Mouse (Mus musculus) liver, embryonic 14.5 days (tissue): ENCODE data around the gene Krt73.
A peak's percentile ranks its signal among the peaks of the same experiment; 100 is the strongest.

ENCODE experiments used
- CTCF ChIP-seq: IDR thresholded peaks from 2 replicates; pipeline ENCODE4 v1.5.1; 2016; ENCODE audit warnings: antibody characterized with exemption, low read depth, control low read depth
- EP300 ChIP-seq: IDR thresholded peaks from 2 replicates; pipeline ENCODE4 v1.6.1; 2016; ENCODE audit warnings: antibody characterized with exemption, low read depth

GRCm38 (mm10) chr15:101772080-101772710, 30.0 kb downstream of the Krt73 start:
- TF ChIP-seq CTCF (peak; percentile 38; the same call in 1 of the 2 replicates), EP300 (no peak)
